Mouse (Mus musculus) heart, embryonic 12.5 days (tissue): ENCODE measurements at regions not wholly inside any gene's neighbourhood (a gene's known extent, or its start where the extent isn't known, plus 50 kb on each side); places are given as distances from the start of the nearest gene placed in this dataset.
A peak's percentile ranks its signal among the peaks of the same experiment; 100 is the strongest.

Experiments
- ATAC-seq: fragments of 200-750 bp; cut with Nextera tagmentation; 2 replicates; pipeline ENCODE4 v1.8.0; 2017; ENCODE audit warnings: moderate TSS enrichment, moderate library complexity; ENCODE audit not compliant: insufficient number of reproducible peaks, low FRiP score
- H3K27ac ChIP-seq: fragments of 300-500 bp; sonication (generic); 2 replicates; pipeline ENCODE4 v1.5.1; 2016; ENCODE audit warnings: mild to moderate bottlenecking, moderate library complexity; ENCODE audit not compliant: poor library complexity, severe bottlenecking
- H3K27me3 ChIP-seq: fragments of 300-500 bp; sonication (generic); replicated peaks from 2 replicates; pipeline ENCODE4 v1.6.1; 2016; ENCODE audit warnings: mild to moderate bottlenecking, moderate library complexity
- H3K36me3 ChIP-seq: fragments of 300-500 bp; sonication (generic); 2 replicates; pipeline ENCODE4 v1.6.1; 2016; ENCODE audit warnings: mild to moderate bottlenecking, moderate library complexity
- H3K4me1 ChIP-seq: fragments of 300-500 bp; sonication (generic); replicated peaks from 2 replicates; pipeline ENCODE4 v1.6.1; 2016; ENCODE audit warnings: mild to moderate bottlenecking
- H3K4me2 ChIP-seq: fragments of 300-500 bp; sonication (generic); 2 replicates; pipeline ENCODE4 v1.6.1; 2016; ENCODE audit warnings: mild to moderate bottlenecking, moderate library complexity
- H3K4me3 ChIP-seq: fragments of 300-500 bp; sonication (generic); 2 replicates; pipeline ENCODE4 v1.5.1; 2016; ENCODE audit warnings: mild to moderate bottlenecking
- H3K9ac ChIP-seq: fragments of 300-500 bp; sonication (generic); 2 replicates; pipeline ENCODE4 v1.6.1; 2016; ENCODE audit warnings: mild to moderate bottlenecking, moderate library complexity
- H3K9me3 ChIP-seq: fragments of 300-500 bp; sonication (generic); replicated peaks from 2 replicates; pipeline ENCODE4 v1.6.1; 2016; ENCODE audit warnings: mild to moderate bottlenecking, moderate library complexity
- WGBS: fragments of 180-500 bp; shearing (Covaris S2); methylation state at CpG from one replicate; pipeline ENCODE4 v1.1.7; 2016; 5-methylcytosine and 5-hydroxymethylcytosine counted together

DNA sequence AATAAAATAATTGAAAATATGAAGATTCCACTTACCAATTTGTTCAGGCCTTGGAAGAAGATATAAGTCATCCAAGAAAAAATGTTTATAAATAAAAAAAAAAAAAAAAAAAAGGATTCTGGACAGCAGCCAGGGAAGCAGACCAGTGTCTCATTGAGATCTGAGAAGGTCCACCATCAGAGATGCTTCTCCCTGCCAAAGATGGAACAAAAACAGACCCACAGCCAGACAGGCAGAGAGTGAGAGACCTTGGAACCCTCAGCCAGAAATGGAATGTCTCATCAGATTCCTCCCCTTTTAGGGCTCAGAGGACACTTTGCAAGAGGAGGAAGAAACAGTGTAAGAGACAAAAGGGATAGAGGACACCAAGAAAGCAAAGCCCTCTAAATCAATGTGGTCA, 177.2 kb upstream of the Id4 start:
- Histone ChIP-seq H3K9me3 (no peaks in the 10 kb centered on the region), H3K4me3 (no peak overlapping the region), H3K9ac (no peak overlapping the region), H3K4me2 (no peak overlapping the region), H3K27me3 (no peaks in the 10 kb centered on the region), H3K4me1 (peaks cover 4% of the 10 kb centered on the region; the same call in 1 of the 2 replicates), H3K27ac (no peak overlapping the region), H3K36me3 (no peaks in the 10 kb centered on the region)
- ATAC-seq: no peak

DNA sequence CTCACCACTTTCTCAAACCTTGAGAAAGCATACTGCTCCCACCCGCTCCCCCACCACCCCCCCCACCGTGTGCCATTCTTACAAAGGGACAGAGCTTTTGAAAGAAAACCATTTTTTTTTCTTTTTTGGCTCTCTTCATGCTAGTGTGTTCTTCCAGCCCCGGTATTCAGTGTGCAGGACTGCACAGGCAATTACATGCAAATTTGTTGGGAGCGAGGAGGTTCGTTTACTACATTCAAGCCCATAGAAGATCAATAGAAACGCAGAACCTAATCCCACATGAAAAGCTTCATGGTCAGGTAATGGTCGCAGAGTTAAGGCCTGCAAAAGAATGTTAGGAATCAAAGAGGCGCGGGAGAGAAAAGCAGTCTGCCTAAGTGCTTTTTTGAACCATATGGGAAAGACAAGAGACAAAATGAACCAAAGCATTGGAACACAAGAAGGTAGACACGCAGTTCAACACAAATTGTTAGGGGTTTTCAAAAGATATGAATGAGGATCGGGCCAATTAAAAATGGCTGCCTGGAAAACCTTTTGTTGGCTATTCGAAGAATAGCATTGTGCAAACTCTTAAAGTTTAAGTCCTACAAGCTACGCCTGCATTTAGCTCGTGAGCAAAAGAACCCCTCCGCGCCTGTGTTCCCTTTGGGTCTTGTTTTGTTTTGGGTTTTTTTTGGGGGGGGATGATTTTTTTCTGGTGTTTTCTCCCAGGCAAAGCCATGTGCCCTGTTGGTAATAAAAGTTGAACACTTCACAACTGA, 166.6 kb upstream of the Id4 start:
- H3K4me1 ChIP-seq: no peaks in the 10 kb centered on the region
- no peak overlapping the region for H3K4me3 ChIP-seq
- ATAC-seq: no peak
- no peak overlapping the region for H3K4me2 ChIP-seq
- no peaks in the 10 kb centered on the region for H3K9me3 ChIP-seq
- no peaks in the 10 kb centered on the region for H3K36me3 ChIP-seq
- no peak overlapping the region for H3K9ac ChIP-seq
- no peak overlapping the region for H3K27ac ChIP-seq
- WGBS: 82% methylated on average over 16 of the region's 16 CpGs
- no peaks in the 10 kb centered on the region for H3K27me3 ChIP-seq

DNA sequence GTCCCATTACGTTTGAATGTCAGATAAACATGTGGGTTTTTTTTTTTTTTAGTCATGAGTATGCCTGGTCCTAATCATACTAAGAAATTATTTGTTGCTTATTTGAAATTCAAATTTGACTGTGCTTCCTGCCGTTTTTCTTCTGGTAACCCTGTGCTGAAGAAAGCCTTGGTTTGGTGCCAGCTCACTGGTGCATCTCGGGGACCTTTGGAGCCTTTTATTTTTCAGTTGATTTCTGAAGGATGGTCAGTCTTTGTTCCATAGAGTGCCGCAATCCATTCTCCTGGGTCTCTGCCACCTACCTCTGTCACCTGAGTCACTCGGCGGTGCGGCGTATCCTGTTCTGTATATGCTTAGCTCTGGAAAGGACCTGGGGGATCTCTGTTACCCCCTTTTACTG, 158.9 kb upstream of the Id4 start:
- no peak for ATAC-seq

DNA sequence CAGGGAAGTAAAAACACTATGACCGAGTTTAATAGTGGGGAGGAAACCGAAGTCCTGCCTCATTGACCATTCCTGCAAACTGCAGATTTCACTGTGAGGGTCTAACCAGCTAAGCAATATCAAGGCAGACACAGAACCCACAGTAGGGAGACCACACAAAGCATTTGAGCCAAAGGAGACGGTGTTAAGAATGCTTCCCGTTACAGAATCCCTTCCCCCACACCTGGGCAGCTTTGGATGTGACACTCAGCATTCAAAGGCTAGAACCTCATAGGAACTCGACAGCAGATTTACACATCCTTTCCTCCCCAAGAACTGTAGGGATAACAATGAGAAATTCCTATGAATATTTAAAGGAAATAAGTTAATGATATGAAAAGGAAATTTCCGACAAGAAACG, 158.5 kb upstream of the Id4 start:
- Histone ChIP-seq H3K9ac (no peak overlapping the region), H3K4me1 (no peaks in the 10 kb centered on the region), H3K36me3 (no peaks in the 10 kb centered on the region), H3K27ac (no peak overlapping the region), H3K4me2 (no peak overlapping the region), H3K9me3 (no peaks in the 10 kb centered on the region), H3K4me3 (no peak overlapping the region), H3K27me3 (no peaks in the 10 kb centered on the region)
- ATAC-seq: no peak
- 54% methylated on average over 7 of the region's 7 CpGs for WGBS

More for the DNA sequence above, 158.9 kb upstream of the Id4 start:
- H3K4me1 ChIP-seq: no peaks in the 10 kb centered on the region
- no peaks in the 10 kb centered on the region for H3K36me3 ChIP-seq
- H3K4me3 ChIP-seq: no peak overlapping the region
- no peaks in the 10 kb centered on the region for H3K9me3 ChIP-seq
- H3K4me2 ChIP-seq: no peak overlapping the region
- H3K27ac ChIP-seq: no peak overlapping the region
- H3K27me3 ChIP-seq: no peaks in the 10 kb centered on the region
- 77% methylated on average over 8 of the region's 8 CpGs for WGBS
- no peak overlapping the region for H3K9ac ChIP-seq

DNA sequence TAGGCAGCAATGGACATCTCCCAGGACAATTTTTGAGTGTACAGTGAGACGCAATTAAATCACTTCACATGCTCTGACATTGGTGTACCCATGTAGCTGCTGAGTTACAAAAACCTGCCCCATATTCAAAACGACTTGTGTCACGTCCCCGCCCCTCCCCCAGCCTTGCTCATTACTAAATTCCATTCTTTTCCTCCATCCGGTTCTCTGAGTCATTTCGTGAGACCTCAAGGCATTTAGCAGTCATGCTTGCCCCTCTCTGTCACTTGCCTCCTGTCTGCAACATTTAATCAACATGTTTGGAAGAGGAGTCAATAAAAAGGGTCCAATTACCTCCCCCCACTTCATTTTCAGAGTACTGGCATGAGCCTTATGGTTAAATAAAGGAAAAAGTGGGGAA, 156.3 kb upstream of the Id4 start:
- no peak for ATAC-seq

DNA sequence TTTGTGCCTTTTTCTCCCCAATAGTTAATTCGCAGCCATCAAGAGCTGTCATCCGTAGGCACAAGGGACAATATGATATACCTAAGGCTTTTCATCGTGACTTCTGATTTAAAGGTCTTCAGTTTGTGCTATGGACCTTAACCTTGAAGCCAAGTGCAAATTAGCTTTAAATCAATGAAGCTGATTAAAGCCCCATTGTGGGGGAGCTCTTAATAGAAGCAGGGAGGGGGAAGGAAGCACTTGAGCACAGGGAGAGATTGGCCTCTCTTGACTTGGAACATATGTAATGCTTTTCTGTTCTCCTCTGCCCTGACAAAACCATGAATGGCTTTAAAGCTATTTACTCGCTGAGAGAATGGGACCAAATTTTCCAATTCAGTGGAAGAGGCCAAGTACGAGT, 154.1 kb upstream of the Id4 start:
- Histone ChIP-seq H3K4me3 (no peak overlapping the region), H3K9me3 (no peaks in the 10 kb centered on the region), H3K36me3 (no peaks in the 10 kb centered on the region), H3K4me1 (no peaks in the 10 kb centered on the region), H3K27me3 (no peaks in the 10 kb centered on the region), H3K27ac (no peak overlapping the region), H3K9ac (no peak overlapping the region), H3K4me2 (no peak overlapping the region)
- WGBS: 82% methylated on average over 5 of the region's 5 CpGs
- no peak for ATAC-seq

More for the DNA sequence above, 156.3 kb upstream of the Id4 start:
- H3K4me3 ChIP-seq: no peak overlapping the region
- 52% methylated on average over 6 of the region's 6 CpGs for WGBS
- no peaks in the 10 kb centered on the region for H3K4me1 ChIP-seq
- H3K4me2 ChIP-seq: no peak overlapping the region
- no peaks in the 10 kb centered on the region for H3K9me3 ChIP-seq
- no peaks in the 10 kb centered on the region for H3K27me3 ChIP-seq
- no peak overlapping the region for H3K9ac ChIP-seq
- H3K36me3 ChIP-seq: no peaks in the 10 kb centered on the region
- no peak overlapping the region for H3K27ac ChIP-seq

DNA sequence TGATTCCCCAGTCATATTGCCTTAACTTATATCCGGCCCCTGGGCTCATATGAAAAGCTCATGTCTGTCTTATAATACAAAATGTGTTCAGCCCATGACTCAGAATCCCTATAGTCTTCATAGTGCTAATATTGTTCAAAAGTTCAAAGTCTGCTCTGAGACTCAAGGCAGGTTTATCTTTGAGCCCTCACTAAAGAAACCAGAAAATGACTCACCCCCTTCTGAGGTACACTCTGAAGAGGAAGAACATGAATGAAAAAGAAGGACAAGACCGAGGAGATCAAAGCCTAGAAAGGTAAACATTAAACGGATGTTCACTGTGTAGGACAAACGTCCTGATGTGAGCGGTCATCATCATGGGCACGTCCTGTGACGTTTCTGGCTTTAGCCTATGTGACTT, 145.1 kb upstream of the Id4 start:
- H3K27ac ChIP-seq: no peak overlapping the region
- no peak for ATAC-seq
- 0 out of 2 replicates have a peak, but pooled peaks cover 4% of the 10 kb centered on the region for H3K9me3 ChIP-seq
- H3K27me3 ChIP-seq: no peaks in the 10 kb centered on the region
- 80% methylated on average over 7 of the region's 7 CpGs for WGBS
- no peaks in the 10 kb centered on the region for H3K4me1 ChIP-seq
- no peak overlapping the region for H3K4me3 ChIP-seq
- no peak overlapping the region for H3K4me2 ChIP-seq
- no peaks in the 10 kb centered on the region for H3K36me3 ChIP-seq
- no peak overlapping the region for H3K9ac ChIP-seq

DNA sequence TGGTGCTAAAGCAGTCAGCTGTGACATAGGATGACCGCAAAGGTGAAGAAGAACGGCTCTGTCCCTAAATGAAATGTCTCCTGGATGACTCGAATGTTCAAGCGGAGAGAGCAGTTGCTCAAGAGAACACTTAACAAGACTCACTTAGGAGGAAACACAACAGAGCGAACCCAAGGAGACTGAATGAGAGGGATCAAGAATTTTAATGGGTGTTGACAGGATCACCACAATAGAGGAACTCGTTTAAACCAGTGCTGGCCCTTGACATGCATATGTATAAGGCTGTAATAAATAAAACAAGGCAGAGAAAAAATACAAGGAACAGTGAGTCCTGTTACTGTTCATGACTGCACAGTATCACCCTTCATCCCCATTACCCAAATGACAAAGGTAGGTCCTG, 134.4 kb upstream of the Id4 start:
- Histone ChIP-seq H3K4me3 (no peak overlapping the region), H3K27ac (no peak overlapping the region), H3K27me3 (0 out of 2 replicates have a peak, but pooled peaks cover 3% of the 10 kb centered on the region), H3K4me1 (peaks cover 8% of the 10 kb centered on the region), H3K4me2 (no peak overlapping the region), H3K9me3 (no peaks in the 10 kb centered on the region; the same call in 1 of the 2 replicates), H3K9ac (no peak overlapping the region), H3K36me3 (no peaks in the 10 kb centered on the region)
- 62% methylated on average over 6 of the region's 6 CpGs for WGBS
- no peak for ATAC-seq

DNA sequence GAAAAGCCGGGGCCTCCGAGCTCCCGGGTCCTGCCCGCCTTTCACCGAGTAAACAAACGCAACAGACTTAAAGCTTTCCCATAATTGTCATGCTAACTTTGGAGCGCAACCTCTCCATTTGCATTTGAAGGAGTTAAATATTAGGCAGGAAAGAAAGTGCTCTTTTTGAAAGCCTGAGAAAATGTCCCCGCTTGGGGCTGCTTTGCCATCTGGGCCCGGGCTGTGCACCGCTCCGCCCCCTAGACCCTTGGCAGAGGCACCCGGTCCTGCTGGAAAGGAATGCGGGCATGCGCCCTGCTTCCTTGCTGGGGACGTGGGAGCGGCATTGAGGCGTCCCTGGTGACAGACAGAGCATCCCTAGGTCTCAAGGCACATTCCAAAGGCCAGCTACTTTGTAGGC, 130.3 kb upstream of the Id4 start:
- Histone ChIP-seq H3K27ac (peak overlapping the region; percentile 9; the same call in 1 of the 2 replicates), H3K36me3 (no peaks in the 10 kb centered on the region), H3K27me3 (0 out of 2 replicates have a peak, but pooled peaks cover 1% of the 10 kb centered on the region), H3K4me2 (peak overlapping the region; percentile 68), H3K9ac (peak overlapping the region; percentile 46; the same call in 1 of the 2 replicates), H3K4me1 (peaks cover 8% of the 10 kb centered on the region), H3K9me3 (no peaks in the 10 kb centered on the region), H3K4me3 (peak overlapping the region; percentile 42)
- 3% methylated on average over 17 of the region's 17 CpGs for WGBS
- no peak; the same call in 1 of the 2 replicates for ATAC-seq

DNA sequence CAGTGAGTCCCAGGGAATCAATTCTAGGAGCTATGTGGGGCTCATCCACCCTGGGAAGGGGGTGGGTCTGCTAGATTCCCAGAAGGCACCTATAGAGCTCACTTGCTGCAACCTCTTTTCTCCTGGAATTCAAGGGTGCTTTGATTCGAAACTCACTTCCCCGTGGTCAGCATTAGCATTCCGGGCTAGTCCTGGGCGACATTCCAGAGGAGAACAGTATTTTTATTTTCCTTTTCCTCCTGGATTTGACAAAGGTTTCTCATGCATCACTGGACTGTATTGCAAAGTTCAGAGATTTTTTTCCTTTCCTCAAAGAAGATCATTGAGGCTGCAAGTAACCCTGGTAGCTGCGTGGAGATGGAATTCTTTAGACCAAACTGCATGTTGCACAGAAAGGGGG, 129.3 kb upstream of the Id4 start:
- no peak overlapping the region for H3K4me2 ChIP-seq
- no peaks in the 10 kb centered on the region for H3K27me3 ChIP-seq
- no peak overlapping the region for H3K4me3 ChIP-seq
- no peaks in the 10 kb centered on the region for H3K36me3 ChIP-seq
- 27% methylated on average over 5 of the region's 5 CpGs for WGBS
- no peak for ATAC-seq
- H3K4me1 ChIP-seq: peaks cover 8% of the 10 kb centered on the region
- no peak overlapping the region for H3K9ac ChIP-seq
- H3K27ac ChIP-seq: no peak overlapping the region
- no peaks in the 10 kb centered on the region for H3K9me3 ChIP-seq

DNA sequence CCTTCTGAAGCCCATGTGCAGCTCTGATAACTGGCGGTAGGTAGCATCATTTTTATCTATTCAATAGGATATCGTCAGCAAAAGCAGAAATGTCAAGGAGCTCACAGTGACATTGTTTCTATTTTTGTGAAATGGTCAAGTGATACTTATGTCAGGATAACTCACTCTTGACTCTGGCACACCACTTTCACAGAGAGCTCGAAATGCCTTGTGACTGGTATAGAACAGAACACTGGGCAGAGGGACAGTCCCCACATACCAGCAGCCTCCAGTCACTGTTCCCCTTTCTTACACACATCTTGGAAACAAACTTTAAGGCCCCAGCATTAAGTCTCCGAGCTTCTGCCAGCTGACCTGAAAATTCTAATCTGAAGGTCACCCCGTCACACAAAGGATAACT, 115.1 kb upstream of the Id4 start:
- no peaks in the 10 kb centered on the region for H3K9me3 ChIP-seq
- H3K9ac ChIP-seq: no peak overlapping the region
- no peak for ATAC-seq
- WGBS: 43% methylated on average over 5 of the region's 5 CpGs
- H3K4me2 ChIP-seq: 0 out of 2 replicates have a peak overlapping the region, but pooled peaks have one; percentile 3
- peak overlapping the region; percentile 54; the same call in 1 of the 2 replicates for H3K27ac ChIP-seq
- H3K4me3 ChIP-seq: no peak overlapping the region
- no peaks in the 10 kb centered on the region for H3K36me3 ChIP-seq
- H3K4me1 ChIP-seq: peaks cover 15% of the 10 kb centered on the region
- no peaks in the 10 kb centered on the region for H3K27me3 ChIP-seq

DNA sequence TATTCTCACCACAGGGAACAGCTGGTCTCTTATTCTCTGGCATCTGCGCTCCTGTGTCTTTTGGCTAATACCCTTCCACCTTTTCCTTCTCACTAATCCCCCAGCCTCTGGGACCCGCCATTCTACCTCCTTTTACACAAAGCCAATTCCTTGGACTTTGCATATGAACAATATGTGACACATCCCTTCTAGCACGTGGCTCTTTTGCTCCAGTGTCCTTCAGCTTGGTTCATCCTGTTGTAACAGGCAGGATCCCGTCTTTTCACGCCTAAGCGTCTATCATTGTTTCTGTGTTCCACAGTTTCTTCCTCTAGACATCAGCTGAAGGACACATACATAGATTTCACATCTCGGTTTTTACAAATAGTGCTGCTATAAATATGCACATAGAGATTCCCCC, 114.0 kb upstream of the Id4 start:
- H3K4me3 ChIP-seq: no peak overlapping the region
- no peaks in the 10 kb centered on the region for H3K27me3 ChIP-seq
- H3K4me2 ChIP-seq: no peak overlapping the region
- peaks cover 6% of the 10 kb centered on the region; the same call in 1 of the 2 replicates for H3K9me3 ChIP-seq
- ATAC-seq: no peak
- WGBS: 83% methylated on average over 7 of the region's 7 CpGs
- H3K36me3 ChIP-seq: no peaks in the 10 kb centered on the region
- H3K9ac ChIP-seq: no peak overlapping the region
- no peak overlapping the region for H3K27ac ChIP-seq
- peaks cover 15% of the 10 kb centered on the region for H3K4me1 ChIP-seq
